In the genomic region with DNA sequence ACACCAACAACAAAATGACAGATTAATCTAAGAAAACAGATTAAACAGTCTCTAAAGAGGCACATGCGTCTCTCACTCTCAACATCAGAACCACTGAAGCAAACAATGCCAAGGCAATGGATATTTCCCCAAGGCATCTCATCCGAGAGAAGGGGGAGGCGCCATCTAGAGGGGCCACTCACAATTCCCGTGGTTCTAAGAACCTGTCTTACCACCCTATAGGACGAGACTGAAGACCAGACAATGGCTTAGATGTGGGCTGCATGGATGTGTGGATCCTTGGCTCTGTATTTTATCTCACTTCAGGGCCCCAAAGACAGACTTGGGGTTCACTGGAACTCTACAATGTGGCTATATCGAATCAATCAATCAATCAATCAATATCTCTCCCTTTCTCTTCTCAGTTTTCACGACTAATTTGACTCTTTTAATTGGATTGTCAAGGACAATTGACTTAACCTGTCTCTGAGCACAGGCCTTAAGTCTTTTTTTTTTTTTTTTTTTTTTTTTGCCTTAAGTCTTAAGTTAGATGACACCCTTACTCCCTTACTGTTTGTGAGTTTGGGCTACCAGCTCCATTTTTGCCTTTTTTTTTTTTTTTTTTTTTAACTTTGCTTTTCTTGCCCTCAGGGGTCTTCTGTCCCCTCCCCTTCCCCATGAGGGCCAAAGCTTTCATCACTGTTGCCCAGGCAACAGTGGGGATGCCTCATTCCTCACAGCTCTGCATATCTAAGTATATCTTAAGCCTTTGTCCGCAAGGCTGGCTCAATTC, we compare ENCODE assay signal across 10 mouse cellular contexts. TPM values are rescaled to one million over a fixed set of nuclear protein-coding genes. Genes with fewer than 3 reads are reported as not detected.
DNase-seq lines count a peak whose midpoint lies in the region; ATAC-seq lines count a peak whose summit lies in the region.
"Had no signal": no experiment of that assay in that cellular context is flagged by ENCODE, and none has a peak within 500 bp of the region (broad histone marks: within the 10 kb centered on the region; RNA-seq: fewer than 3 reads in every experiment).

No protein-coding gene starts in this region.

- H3K4me1 ChIP-seq in limb, embryonic 12.5 days (replicated peaks): peaks cover 9% of the 10 kb centered on the region
- peaks cover 17% of the 10 kb centered on the region for H3K4me1 ChIP-seq in limb, embryonic 10.5 days
- no peaks in the 10 kb centered on the region for H3K4me1 ChIP-seq in embryonic facial prominence, embryonic 11.5 days (ENCODE audit: control insufficient read depth, insufficient read depth, low read length)
- H3K4me1 ChIP-seq in hindbrain, embryonic 12.5 days: peaks cover 14% of the 10 kb centered on the region
- peaks cover 34% of the 10 kb centered on the region for H3K4me1 ChIP-seq in neural tube, embryonic 13.5 days (replicated peaks)

- peaks cover 42% of the 10 kb centered on the region for H3K27me3 ChIP-seq in limb, embryonic 12.5 days
- H3K27me3 ChIP-seq in limb, embryonic 10.5 days (ENCODE audit: low read depth, poor library complexity, severe bottlenecking): peaks cover 45% of the 10 kb centered on the region
- no peaks in the 10 kb centered on the region for H3K27me3 ChIP-seq in embryonic facial prominence, embryonic 11.5 days (ENCODE audit: control insufficient read depth, insufficient read depth, low read length)
- H3K27me3 ChIP-seq in hindbrain, embryonic 12.5 days: no peaks in the 10 kb centered on the region
- no peaks in the 10 kb centered on the region for H3K27me3 ChIP-seq in neural tube, embryonic 13.5 days

- no peaks in the 10 kb centered on the region for H3K9me3 ChIP-seq in limb, embryonic 12.5 days
- H3K9me3 ChIP-seq in limb, embryonic 10.5 days (replicated peaks): no peaks in the 10 kb centered on the region
- H3K9me3 ChIP-seq in embryonic facial prominence, embryonic 11.5 days (replicated peaks; ENCODE audit: control insufficient read depth, low read length): no peaks in the 10 kb centered on the region
- H3K9me3 ChIP-seq in hindbrain, embryonic 12.5 days (replicated peaks): no peaks in the 10 kb centered on the region
- H3K9me3 ChIP-seq in neural tube, embryonic 13.5 days: no peaks in the 10 kb centered on the region

- H3K4me3 ChIP-seq in limb, embryonic 12.5 days (replicated peaks): peak overlapping the region; percentile 65; the same call in 1 of the 2 replicates
- no peak overlapping the region for H3K4me3 ChIP-seq in limb, embryonic 10.5 days
- H3K4me3 ChIP-seq in embryonic facial prominence, embryonic 11.5 days (ENCODE audit: low read depth, low read length): no peak overlapping the region
- peak overlapping the region; percentile 70; the same call in 1 of the 2 replicates for H3K4me3 ChIP-seq in hindbrain, embryonic 12.5 days
- peak overlapping the region; percentile 77 for H3K4me3 ChIP-seq in neural tube, embryonic 13.5 days

- WGBS in limb, embryonic 12.5 days: 29% methylated on average over 8 of the region's 8 CpGs
- 22% methylated on average over 8 of the region's 8 CpGs for WGBS in limb, embryonic 10.5 days
- WGBS in embryonic facial prominence, embryonic 11.5 days: 22% methylated on average over 8 of the region's 8 CpGs
- 11% methylated on average over 8 of the region's 8 CpGs for WGBS in hindbrain, embryonic 12.5 days
- 5% methylated on average over 8 of the region's 8 CpGs for WGBS in neural tube, embryonic 13.5 days

- intact Hi-C loops in left cerebral cortex, postnatal 14 days (cut with DNase I): loop anchor here (5.0 kb wide), 2 partner anchors 35 to 45 kb away; partner anchors contain the start of gene Mrpl39

- peak overlapping the region; percentile 98 for H3K4me2 ChIP-seq in limb, embryonic 12.5 days
- no peak overlapping the region; the same call in 1 of the 2 replicates for H3K4me2 ChIP-seq in embryonic facial prominence, embryonic 11.5 days (ENCODE audit: low read depth, low read length)
- H3K4me2 ChIP-seq in hindbrain, embryonic 12.5 days (replicated peaks): peak overlapping the region; percentile 86
- peak overlapping the region; percentile 98 for H3K4me2 ChIP-seq in neural tube, embryonic 13.5 days

- ATAC-seq in limb, embryonic 12.5 days (ENCODE audit: insufficient number of reproducible peaks, insufficient read depth, low FRiP score, low TSS enrichment, low read depth): no peak
- no peak for ATAC-seq in embryonic facial prominence, embryonic 11.5 days (replicated peaks; ENCODE audit: insufficient number of reproducible peaks, low FRiP score, low TSS enrichment, low read depth)
- ATAC-seq in hindbrain, embryonic 12.5 days (ENCODE audit: low FRiP score): peak; percentile 55
- no peak for ATAC-seq in neural tube, embryonic 13.5 days (ENCODE audit: low read depth)

- DNase-seq in limb, embryonic 10.5 days (ENCODE audit: low spot score): no peak
- peak; percentile 63 for DNase-seq in embryonic facial prominence, embryonic 11.5 days (ENCODE audit: low spot score)
- no peak for DNase-seq in left cerebral cortex, postnatal 14 days (ENCODE audit: low spot score in 2 of 2)
- no peak for DNase-seq in cerebellum, adult 11 months
- no peak for DNase-seq in urinary bladder, postnatal 25 days (ENCODE audit: low spot score)
- DNase-seq: liver; thymus, postnatal 4 days had no signal

- no peaks in the 10 kb centered on the region for H3K36me3 ChIP-seq in limb, embryonic 12.5 days
- no peaks in the 10 kb centered on the region for H3K36me3 ChIP-seq in limb, embryonic 10.5 days
- H3K36me3 ChIP-seq in embryonic facial prominence, embryonic 11.5 days (replicated peaks; ENCODE audit: control insufficient read depth, insufficient read depth, low read depth, low read length): no peaks in the 10 kb centered on the region
- H3K36me3 ChIP-seq in hindbrain, embryonic 12.5 days: no peaks in the 10 kb centered on the region
- H3K36me3 ChIP-seq in neural tube, embryonic 13.5 days: no peaks in the 10 kb centered on the region

- H3K9ac ChIP-seq in limb, embryonic 12.5 days (replicated peaks): no peak overlapping the region
- H3K9ac ChIP-seq in embryonic facial prominence, embryonic 11.5 days (replicated peaks; ENCODE audit: low read length): no peak overlapping the region
- no peak overlapping the region for H3K9ac ChIP-seq in hindbrain, embryonic 12.5 days
- peak overlapping the region; percentile 80 for H3K9ac ChIP-seq in neural tube, embryonic 13.5 days

- no peak overlapping the region for H3K27ac ChIP-seq in limb, embryonic 12.5 days
- no peak overlapping the region for H3K27ac ChIP-seq in limb, embryonic 10.5 days
- H3K27ac ChIP-seq in embryonic facial prominence, embryonic 11.5 days (replicated peaks; ENCODE audit: low read depth, low read length): no peak overlapping the region
- H3K27ac ChIP-seq in hindbrain, embryonic 12.5 days: peak overlapping the region; percentile 95
- H3K27ac ChIP-seq in neural tube, embryonic 13.5 days (replicated peaks): peak overlapping the region; percentile 93

RNA-seq across cellular contexts. Expression of gene Jam2, which starts 1.2 kb away (rescaled TPM):
- polyA plus RNA-seq in limb, embryonic 12.5 days (2016; fragmentation: Nextera tagmentation; extraction: Ambion mirVana): 4.3 and 4.5 TPM in 2 replicates
- 0.89 and 1.4 TPM in 2 replicates for polyA plus RNA-seq in limb, embryonic 10.5 days (2016; fragmentation: Nextera tagmentation; extraction: Ambion mirVana)
- polyA plus RNA-seq in embryonic facial prominence, embryonic 11.5 days (2014; fragmentation: Nextera tagmentation; extraction: Ambion mirVana): 12.7 and 14.3 TPM in 2 replicates
- 45.3 and 47.8 TPM in 2 replicates for polyA plus RNA-seq in hindbrain, embryonic 12.5 days (2016; fragmentation: Nextera tagmentation; extraction: Ambion mirVana)
- 24.5 and 26.9 TPM in 2 replicates for polyA plus RNA-seq in neural tube, embryonic 13.5 days (2015; fragmentation: Nextera tagmentation; extraction: Ambion mirVana)
- 10 to 100 TPM; 25.1 to 26.2 TPM for total RNA-seq in left cerebral cortex, postnatal 14 days (2021)

RNA-seq across cellular contexts. Expression of gene Mrpl39, which starts 37.1 kb away (rescaled TPM):
- 45.2 and 46.2 TPM in 2 replicates for polyA plus RNA-seq in limb, embryonic 12.5 days (2016; fragmentation: Nextera tagmentation; extraction: Ambion mirVana)
- polyA plus RNA-seq in limb, embryonic 10.5 days (2016; fragmentation: Nextera tagmentation; extraction: Ambion mirVana): 52.5 and 55.3 TPM in 2 replicates
- 53.5 and 56.7 TPM in 2 replicates for polyA plus RNA-seq in embryonic facial prominence, embryonic 11.5 days (2014; fragmentation: Nextera tagmentation; extraction: Ambion mirVana)
- 42.7 and 47.0 TPM in 2 replicates for polyA plus RNA-seq in hindbrain, embryonic 12.5 days (2016; fragmentation: Nextera tagmentation; extraction: Ambion mirVana)
- polyA plus RNA-seq in neural tube, embryonic 13.5 days (2015; fragmentation: Nextera tagmentation; extraction: Ambion mirVana): 43.5 and 43.6 TPM in 2 replicates
- total RNA-seq in left cerebral cortex, postnatal 14 days (2021): 10 to 100 TPM; 19.2 to 24.1 TPM

Comparison
In these comparisons a context has a peak if more than half of its experiments do, and no peak if none do; other contexts are left out.
1. H3K4me3 ChIP-seq: peak in limb, embryonic 12.5 days (single experiment), hindbrain, embryonic 12.5 days (single experiment) and neural tube, embryonic 13.5 days (single experiment); none in limb, embryonic 10.5 days (single experiment) and embryonic facial prominence, embryonic 11.5 days (single experiment).
2. H3K27ac ChIP-seq: peak in hindbrain, embryonic 12.5 days (single experiment) and neural tube, embryonic 13.5 days (single experiment); none in limb, embryonic 12.5 days (single experiment), limb, embryonic 10.5 days (single experiment) and embryonic facial prominence, embryonic 11.5 days (single experiment).